In the genomic region with DNA sequence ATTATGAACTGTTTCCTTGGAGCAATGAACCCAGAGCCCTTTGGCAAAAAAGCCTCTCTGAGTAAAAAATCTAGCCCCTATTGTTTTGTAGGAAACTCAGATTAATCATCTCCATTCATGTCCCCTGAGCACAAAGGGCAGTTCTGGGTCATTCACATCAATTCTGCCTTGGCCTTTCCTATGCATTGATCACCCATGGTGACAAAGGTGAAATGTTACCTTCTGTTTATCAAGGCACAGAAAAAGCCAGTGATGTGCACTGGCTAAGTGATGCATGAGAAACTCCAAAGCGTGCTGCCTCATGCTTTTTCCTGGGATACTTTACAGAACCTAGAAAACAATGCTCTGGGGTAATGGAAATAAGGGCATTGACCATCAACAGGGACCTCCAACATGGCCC, we compare ENCODE assay signal across 22 mouse cellular contexts.
DNase-seq lines count a peak whose midpoint lies in the region; ATAC-seq lines count a peak whose summit lies in the region.
"Had no signal": no experiment of that assay in that cellular context is flagged by ENCODE, and none has a peak within 500 bp of the region (broad histone marks: within the 10 kb centered on the region; RNA-seq: fewer than 3 reads in every experiment).

No protein-coding gene starts in this region.

- 20% methylated on average over 1 of the region's 1 CpGs for WGBS in hindbrain, embryonic 10.5 days
- WGBS in hindbrain, embryonic 14.5 days = 6% methylated on average over 1 of the region's 1 CpGs

- no peak for ATAC-seq in hindbrain, embryonic 14.5 days (ENCODE audit: low FRiP score)
- ATAC-seq: CD4-positive, CD25-positive, alpha-beta regulatory T cell, adult 4 months; forebrain, embryonic 16.5 days; intestine, postnatal 0 days had no signal

- no peak overlapping the region for H3K4me3 ChIP-seq in hindbrain, embryonic 10.5 days
- H3K4me3 ChIP-seq in hindbrain, embryonic 14.5 days (replicated peaks; ENCODE audit: low read length) = no peak overlapping the region
- H3K4me3 ChIP-seq: embryonic facial prominence, embryonic 13.5 days; forebrain, embryonic 12.5 days; heart, embryonic 13.5 days; hindbrain, embryonic 15.5 days had no signal

- DNase-seq in hindbrain, embryonic 10.5 days (ENCODE audit: low spot score) = peak; percentile 28
- DNase-seq in hindbrain, embryonic 14.5 days (ENCODE audit: low spot score) = no peak
- DNase-seq in retina, embryonic 14.5 days (ENCODE audit: low spot score) = peak; percentile 29
- no peak for DNase-seq in retina, postnatal 1 day
- peak; percentile 61 for DNase-seq in mesoderm, embryonic 11.5 days (ENCODE audit: low read depth, low spot score)
- DNase-seq in layer of hippocampus, postnatal 36 days = no peak
- no peak for DNase-seq in right cerebral cortex, postnatal 25 days
- DNase-seq: adrenal gland, postnatal 10 days; B cell, adult 2 months; cerebellum, adult 11 months; cerebellum, adult 9-10 months; cerebellum, postnatal 25 days; gastrocnemius, postnatal 10 days; heart, postnatal 36 days had no signal

- H3K4me1 ChIP-seq in hindbrain, embryonic 10.5 days (replicated peaks) = peaks cover 11% of the 10 kb centered on the region; the same call in 1 of the 2 replicates
- 0 out of 2 replicates have a peak, but pooled peaks cover 4% of the 10 kb centered on the region for H3K4me1 ChIP-seq in hindbrain, embryonic 14.5 days (replicated peaks; ENCODE audit: control insufficient read depth, insufficient read depth, low read length)
- H3K4me1 ChIP-seq: embryonic facial prominence, embryonic 13.5 days; forebrain, embryonic 12.5 days; heart, embryonic 13.5 days; hindbrain, embryonic 15.5 days had no signal

- no peaks in the 10 kb centered on the region for H3K36me3 ChIP-seq in hindbrain, embryonic 10.5 days
- H3K36me3 ChIP-seq in hindbrain, embryonic 14.5 days (replicated peaks; ENCODE audit: control insufficient read depth, insufficient read depth) = no peaks in the 10 kb centered on the region
- H3K36me3 ChIP-seq: embryonic facial prominence, embryonic 13.5 days; forebrain, embryonic 12.5 days; G1E; heart, embryonic 13.5 days; hindbrain, embryonic 15.5 days had no signal

- H3K27ac ChIP-seq in hindbrain, embryonic 10.5 days = no peak overlapping the region
- H3K27ac ChIP-seq in hindbrain, embryonic 14.5 days = no peak overlapping the region
- H3K27ac ChIP-seq: embryonic facial prominence, embryonic 13.5 days; forebrain, embryonic 12.5 days; heart, embryonic 13.5 days; hindbrain, embryonic 15.5 days had no signal

- no peaks in the 10 kb centered on the region for H3K9me3 ChIP-seq in hindbrain, embryonic 10.5 days
- no peaks in the 10 kb centered on the region for H3K9me3 ChIP-seq in hindbrain, embryonic 14.5 days (ENCODE audit: control insufficient read depth, low read length)
- H3K9me3 ChIP-seq: embryonic facial prominence, embryonic 13.5 days; forebrain, embryonic 12.5 days; G1E; heart, embryonic 13.5 days; hindbrain, embryonic 15.5 days had no signal

- H3K4me2 ChIP-seq in hindbrain, embryonic 14.5 days (replicated peaks) = no peak overlapping the region
- H3K4me2 ChIP-seq: embryonic facial prominence, embryonic 13.5 days; forebrain, embryonic 12.5 days; heart, embryonic 13.5 days; hindbrain, embryonic 15.5 days had no signal

- no peak overlapping the region for H3K9ac ChIP-seq in hindbrain, embryonic 14.5 days
- H3K9ac ChIP-seq: embryonic facial prominence, embryonic 13.5 days; forebrain, embryonic 12.5 days; heart, embryonic 13.5 days; hindbrain, embryonic 15.5 days had no signal

- no peaks in the 10 kb centered on the region for H3K27me3 ChIP-seq in hindbrain, embryonic 10.5 days (ENCODE audit: insufficient read depth, poor library complexity, severe bottlenecking)
- H3K27me3 ChIP-seq in hindbrain, embryonic 14.5 days (ENCODE audit: control insufficient read depth, insufficient read depth, low read length) = no peaks in the 10 kb centered on the region
- H3K27me3 ChIP-seq: embryonic facial prominence, embryonic 13.5 days; forebrain, embryonic 12.5 days; heart, embryonic 13.5 days; hindbrain, embryonic 15.5 days had no signal

Comparison
In these comparisons a context has a peak if more than half of its experiments do, and no peak if none do; other contexts are left out.
1. DNase-seq: peak in hindbrain, embryonic 10.5 days (single experiment), retina, embryonic 14.5 days (single experiment) and mesoderm, embryonic 11.5 days (single experiment); none in hindbrain, embryonic 14.5 days (single experiment), retina, postnatal 1 day (single experiment), layer of hippocampus, postnatal 36 days (0 of 2) and right cerebral cortex, postnatal 25 days (single experiment).